Mouse (Mus musculus) thymus, adult 2 months (tissue): ENCODE measurements around the gene Ctcf.

ENCODE experiments used
- CTCF ChIP-seq: fragments of 200-500 bp; IDR thresholded peaks from 2 replicates; pipeline ENCODE4 v1.5.1; 2012; ENCODE audit warnings: mild to moderate bottlenecking, control low read depth, low read length, moderate library complexity, borderline replicate concordance; ENCODE audit not compliant: control insufficient read depth, poor library complexity, insufficient read depth; ENCODE audit errors: extremely low read depth
- POLR2A ChIP-seq: fragments of 200-500 bp; IDR thresholded peaks from 2 replicates; pipeline ENCODE4 v1.6.1; 2012; ENCODE audit warnings: mild to moderate bottlenecking, low read length, control low read depth, moderate library complexity; ENCODE audit not compliant: control insufficient read depth, poor library complexity, insufficient read depth; ENCODE audit errors: extremely low read depth

DNA sequence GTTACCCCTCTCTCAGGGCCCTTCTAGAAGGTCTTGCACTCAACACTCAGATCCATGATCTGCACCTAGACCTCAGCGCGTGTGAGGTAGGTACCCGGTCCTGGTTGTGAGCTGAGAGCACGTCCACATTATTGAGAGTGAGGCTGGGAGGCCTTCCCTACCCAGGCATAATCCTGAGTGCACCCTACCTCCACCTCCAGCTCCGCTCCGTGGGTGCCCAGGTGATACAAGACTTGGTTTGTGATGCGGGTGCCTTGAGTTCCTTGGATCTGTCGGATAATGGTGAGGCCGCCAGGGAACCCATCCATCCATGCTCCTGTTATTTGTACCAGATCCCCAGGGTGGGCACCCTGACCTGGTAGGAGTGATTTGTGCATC is 53.6 kb downstream of the Ctcf start:
- TF ChIP-seq CTCF (no peak), POLR2A (no peak)
